Mouse (Mus musculus) neural tube, embryonic 11.5 days (tissue): Measurements from ENCODE around the gene Tm4sf20. TPM values are rescaled to one million over a fixed set of nuclear protein-coding genes. Genes with fewer than 3 reads are reported as not detected.

ENCODE experiments used
- ATAC-seq: fragments of 200-750 bp; cut with Nextera tagmentation; 2 replicates; pipeline ENCODE4 v1.8.0; 2017; ENCODE audit warnings: moderate number of reproducible peaks, mild to moderate bottlenecking, moderate TSS enrichment, moderate library complexity; ENCODE audit not compliant: insufficient read depth, low FRiP score, low TSS enrichment
- DNase-seq: peaks from one replicate; pipeline ENCODE4 v3.0.0-alpha.2; 2015; ENCODE audit warnings: low spot score
- H3K27ac ChIP-seq: fragments of 300-500 bp; sonication (generic); 2 replicates; pipeline ENCODE4 v1.5.1; 2014; ENCODE audit warnings: low read depth, mild to moderate bottlenecking, low read length
- H3K27me3 ChIP-seq: fragments of 300-500 bp; sonication (generic); 2 replicates; pipeline ENCODE4 v1.6.1; 2014; ENCODE audit warnings: mild to moderate bottlenecking, low read length, mixed read lengths; ENCODE audit not compliant: control insufficient read depth, insufficient read depth
- H3K36me3 ChIP-seq: fragments of 300-500 bp; sonication (generic); 2 replicates; pipeline ENCODE4 v1.6.1; 2014; ENCODE audit warnings: mild to moderate bottlenecking, low read length, moderate library complexity, mixed read lengths; ENCODE audit not compliant: control insufficient read depth, insufficient read depth
- H3K4me1 ChIP-seq: fragments of 300-500 bp; sonication (generic); 2 replicates; pipeline ENCODE4 v1.6.1; 2014; ENCODE audit warnings: low read length, mixed read lengths; ENCODE audit not compliant: control insufficient read depth, insufficient read depth
- H3K4me2 ChIP-seq: fragments of 300-500 bp; sonication (generic); 2 replicates; pipeline ENCODE4 v1.6.1; 2014; ENCODE audit warnings: low read depth, mild to moderate bottlenecking, moderate library complexity
- H3K4me3 ChIP-seq: fragments of 300-500 bp; sonication (generic); 2 replicates; pipeline ENCODE4 v1.5.1; 2014; ENCODE audit warnings: low read depth, low read length
- H3K9ac ChIP-seq: fragments of 300-500 bp; sonication (generic); 2 replicates; pipeline ENCODE4 v1.6.1; 2014; ENCODE audit warnings: mild to moderate bottlenecking, low read length
- H3K9me3 ChIP-seq: fragments of 300-500 bp; sonication (generic); 2 replicates; pipeline ENCODE4 v1.6.1; 2016; ENCODE audit warnings: low read length; ENCODE audit not compliant: control insufficient read depth
- WGBS: fragments of 180-500 bp; shearing (Covaris S2); extraction: QIAGEN DNeasy Blood & Tissue Kit; methylation state at CpG from one replicate; pipeline ENCODE4 v1.1.7; 2014; 5-methylcytosine and 5-hydroxymethylcytosine counted together
- polyA plus RNA-seq: library from polyadenylated mRNA; unstranded; fragments of >200 nt; fragmentation: Nextera tagmentation; extraction: Ambion mirVana; gene quantifications from 2 replicates; pipeline ENCODE4 v1.2.1, GENCODE M21; 2014

Tm4sf20 gene
- polyA plus RNA-seq, 1 experiment from 2014 or later, result 0.28 TPM

DNA sequence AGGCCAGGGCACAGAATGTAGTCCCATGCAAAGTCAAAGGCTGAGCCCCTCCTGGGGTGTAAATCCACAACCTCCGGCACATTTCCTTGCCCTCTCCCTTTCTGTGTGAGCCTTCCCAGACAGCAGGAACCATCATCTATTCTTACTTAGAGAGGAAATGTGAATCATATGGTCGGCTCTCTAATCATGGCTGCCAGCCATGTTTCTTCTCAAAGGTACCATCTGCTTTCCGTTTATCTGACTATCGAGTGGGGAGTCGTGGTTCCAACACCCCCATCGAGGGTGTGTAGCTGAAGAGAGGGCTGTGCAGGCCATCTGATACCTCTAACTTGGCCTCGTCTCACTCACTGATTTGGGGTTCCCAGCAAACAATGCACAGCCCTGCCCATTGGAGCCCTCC, 19.8 kb upstream of the Tm4sf20 start:
- WGBS, result 72% methylated on average over 7 of the region's 7 CpGs
- ATAC-seq (no peak), DNase-seq (no peak)
- H3K27me3 ChIP-seq, result no peaks in the 10 kb centered on the region
- no peak overlapping the region for H3K27ac ChIP-seq
- H3K4me3 ChIP-seq, result no peak overlapping the region
- H3K36me3 ChIP-seq, result no peaks in the 10 kb centered on the region
- no peaks in the 10 kb centered on the region for H3K9me3 ChIP-seq
- H3K4me2 ChIP-seq, result no peak overlapping the region
- no peak overlapping the region for H3K9ac ChIP-seq
- H3K4me1 ChIP-seq, result no peaks in the 10 kb centered on the region

DNA sequence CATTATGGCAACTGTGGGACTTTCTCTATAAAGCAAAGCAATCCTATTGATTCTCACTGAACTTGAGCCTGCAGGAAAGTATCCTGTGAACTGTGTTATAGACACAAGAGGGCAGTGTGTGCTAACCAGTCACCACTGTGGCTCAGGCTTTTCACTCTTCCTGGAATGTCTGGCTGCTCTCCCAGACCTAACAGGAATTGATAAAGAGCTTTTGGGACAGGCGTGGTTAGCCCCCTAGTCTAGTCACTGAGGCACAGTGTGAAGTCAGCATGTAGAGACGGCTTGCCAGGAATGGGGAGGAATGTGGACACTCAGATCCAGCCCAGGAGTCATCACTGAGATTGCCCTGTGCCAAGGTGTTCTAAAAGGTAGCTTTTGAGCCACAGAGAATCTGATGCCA, 19.2 kb upstream of the Tm4sf20 start:
- Histone ChIP-seq H3K9ac (no peak overlapping the region), H3K9me3 (no peaks in the 10 kb centered on the region), H3K27ac (no peak overlapping the region), H3K36me3 (no peaks in the 10 kb centered on the region), H3K4me2 (no peak overlapping the region), H3K4me1 (no peaks in the 10 kb centered on the region), H3K27me3 (no peaks in the 10 kb centered on the region), H3K4me3 (no peak overlapping the region)
- WGBS, result 11% methylated on average over 2 of the region's 2 CpGs
- DNase-seq (peak; percentile 38), ATAC-seq (peak; percentile 67)

DNA sequence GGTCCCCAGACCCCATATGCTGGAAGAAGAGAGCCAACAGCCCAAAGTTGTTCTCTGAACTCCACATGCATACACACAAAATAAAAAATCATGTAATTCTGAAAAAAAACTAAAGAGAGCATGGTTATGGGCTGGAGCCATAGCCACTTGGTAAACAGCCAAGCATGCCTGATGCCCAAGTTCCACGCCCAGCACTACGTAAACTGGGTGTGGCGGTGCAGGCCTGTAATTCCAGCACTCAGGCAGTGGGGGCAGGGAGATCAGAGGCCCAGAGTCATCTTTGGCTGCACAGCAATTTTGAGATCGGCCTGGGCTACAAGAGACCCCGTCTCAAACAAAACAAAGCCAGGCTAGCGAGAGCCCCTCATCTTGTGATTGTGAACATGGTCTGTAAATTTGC, 17.3 kb upstream of the Tm4sf20 start:
- Histone ChIP-seq H3K27me3 (no peaks in the 10 kb centered on the region), H3K4me3 (no peak overlapping the region), H3K4me1 (no peaks in the 10 kb centered on the region), H3K27ac (no peak overlapping the region), H3K4me2 (no peak overlapping the region), H3K9ac (no peak overlapping the region), H3K36me3 (no peaks in the 10 kb centered on the region), H3K9me3 (no peaks in the 10 kb centered on the region)
- 75% methylated on average over 6 of the region's 6 CpGs for WGBS
- ATAC-seq (no peak), DNase-seq (no peak)

DNA sequence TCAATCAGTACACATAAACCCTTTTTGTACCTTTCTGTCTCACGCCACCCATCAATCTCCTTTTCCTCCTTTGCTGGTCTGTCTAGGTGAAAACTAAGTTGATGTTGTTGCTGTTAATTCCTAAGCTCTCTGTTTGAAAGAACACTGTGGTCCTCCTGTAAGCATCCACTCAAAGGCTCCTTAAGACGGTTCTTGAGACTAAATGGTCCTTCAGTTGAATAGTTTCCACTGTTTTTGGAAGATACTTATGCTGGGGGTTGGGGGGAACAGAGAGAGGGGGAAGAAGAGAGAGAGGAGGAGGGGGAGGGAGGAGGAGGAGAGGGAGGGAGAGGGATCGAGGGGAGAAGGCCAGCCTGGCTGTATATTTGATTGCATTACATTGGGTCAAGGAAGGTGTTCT, 15.3 kb upstream of the Tm4sf20 start:
- H3K9me3 ChIP-seq, result no peaks in the 10 kb centered on the region
- no peak overlapping the region for H3K4me2 ChIP-seq
- DNase-seq (no peak), ATAC-seq (no peak)
- no peak overlapping the region for H3K27ac ChIP-seq
- no peaks in the 10 kb centered on the region for H3K36me3 ChIP-seq
- 79% methylated on average over 3 of the region's 3 CpGs for WGBS
- H3K4me1 ChIP-seq, result no peaks in the 10 kb centered on the region
- H3K4me3 ChIP-seq, result no peak overlapping the region
- H3K9ac ChIP-seq, result no peak overlapping the region
- H3K27me3 ChIP-seq, result no peaks in the 10 kb centered on the region

DNA sequence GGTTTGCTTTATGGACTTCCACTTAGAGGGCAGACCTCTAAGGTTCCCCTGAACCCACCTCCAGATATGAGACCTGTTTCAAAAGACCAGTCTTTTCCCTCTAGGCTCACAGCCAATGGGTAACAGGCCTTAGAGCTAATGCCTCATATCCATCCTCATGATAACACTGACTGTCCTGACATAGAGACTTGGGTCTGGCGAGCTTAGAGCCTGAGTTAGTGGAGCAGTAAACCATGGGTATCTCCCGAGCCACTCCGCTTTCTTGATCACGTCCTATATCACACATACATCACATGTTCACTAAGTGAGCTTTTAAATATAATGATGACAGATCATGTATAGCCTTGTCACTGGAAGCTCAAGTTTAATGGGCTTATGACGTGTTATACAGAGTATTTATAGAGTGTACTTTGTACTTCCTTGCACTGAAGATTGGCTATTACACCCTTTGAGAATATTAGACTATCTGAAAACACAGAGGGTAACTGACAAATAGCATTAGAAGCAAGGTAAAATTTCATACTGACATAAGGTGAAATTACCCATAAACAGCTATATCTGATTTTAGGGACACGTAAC, 11.2 kb upstream of the Tm4sf20 start:
- DNase-seq, result no peak
- H3K9ac ChIP-seq, result no peak overlapping the region
- 90% methylated on average over 6 of the region's 6 CpGs for WGBS
- H3K36me3 ChIP-seq, result no peaks in the 10 kb centered on the region
- no peak overlapping the region for H3K4me2 ChIP-seq
- no peak for ATAC-seq
- no peaks in the 10 kb centered on the region for H3K4me1 ChIP-seq
- H3K27ac ChIP-seq, result no peak overlapping the region
- H3K4me3 ChIP-seq, result no peak overlapping the region
- no peaks in the 10 kb centered on the region for H3K27me3 ChIP-seq
- H3K9me3 ChIP-seq, result no peaks in the 10 kb centered on the region

DNA sequence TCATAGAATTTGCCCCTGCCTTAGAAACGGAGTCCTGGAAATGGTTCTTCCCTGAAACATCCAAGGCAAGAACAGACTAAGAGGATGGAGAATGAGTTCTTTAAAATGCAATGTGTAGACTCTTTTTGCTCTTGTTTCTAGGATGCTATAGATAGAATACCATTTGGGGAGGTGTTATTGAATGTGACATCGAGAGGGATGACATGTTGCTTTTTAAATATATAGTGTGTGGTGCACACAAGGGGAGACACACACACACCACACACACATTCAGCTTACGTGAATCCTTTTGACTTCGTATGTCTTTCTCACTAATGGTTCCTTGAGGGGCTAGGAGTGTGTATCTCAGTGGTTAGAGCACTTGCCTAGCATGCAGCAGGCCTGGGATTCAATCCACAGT, 7.0 kb upstream of the Tm4sf20 start:
- WGBS, result 88% methylated on average over 4 of the region's 4 CpGs
- Histone ChIP-seq H3K9me3 (no peaks in the 10 kb centered on the region), H3K27ac (no peak overlapping the region), H3K4me1 (no peaks in the 10 kb centered on the region), H3K36me3 (no peaks in the 10 kb centered on the region), H3K9ac (no peak overlapping the region), H3K27me3 (no peaks in the 10 kb centered on the region), H3K4me3 (no peak overlapping the region), H3K4me2 (no peak overlapping the region)
- no peak for DNase-seq
- no peak for ATAC-seq

DNA sequence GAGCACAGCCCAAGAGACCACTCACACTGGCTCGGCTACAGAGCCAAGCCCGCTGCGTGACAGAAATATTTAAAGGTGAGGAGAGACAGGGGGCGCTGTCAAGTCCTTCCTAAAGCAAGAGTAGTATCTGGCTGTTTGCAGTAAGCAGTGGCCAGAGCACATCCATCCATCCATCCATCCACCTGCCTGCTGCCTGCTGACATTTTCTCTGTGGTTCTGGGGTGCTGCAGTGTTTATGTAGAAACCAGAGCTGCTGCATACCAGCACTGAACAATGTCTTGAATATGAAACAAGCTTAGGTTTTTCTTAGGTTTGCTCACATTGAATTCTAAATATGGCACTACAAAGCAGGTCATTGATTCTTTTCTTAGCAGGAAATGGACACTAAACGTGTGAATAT, 4.9 kb upstream of the Tm4sf20 start:
- Histone ChIP-seq H3K9me3 (no peaks in the 10 kb centered on the region), H3K9ac (no peak overlapping the region), H3K4me1 (no peaks in the 10 kb centered on the region), H3K36me3 (no peaks in the 10 kb centered on the region), H3K27ac (no peak overlapping the region), H3K4me2 (no peak overlapping the region), H3K4me3 (no peak overlapping the region), H3K27me3 (no peaks in the 10 kb centered on the region)
- ATAC-seq (no peak), DNase-seq (no peak)
- 61% methylated on average over 5 of the region's 5 CpGs for WGBS

DNA sequence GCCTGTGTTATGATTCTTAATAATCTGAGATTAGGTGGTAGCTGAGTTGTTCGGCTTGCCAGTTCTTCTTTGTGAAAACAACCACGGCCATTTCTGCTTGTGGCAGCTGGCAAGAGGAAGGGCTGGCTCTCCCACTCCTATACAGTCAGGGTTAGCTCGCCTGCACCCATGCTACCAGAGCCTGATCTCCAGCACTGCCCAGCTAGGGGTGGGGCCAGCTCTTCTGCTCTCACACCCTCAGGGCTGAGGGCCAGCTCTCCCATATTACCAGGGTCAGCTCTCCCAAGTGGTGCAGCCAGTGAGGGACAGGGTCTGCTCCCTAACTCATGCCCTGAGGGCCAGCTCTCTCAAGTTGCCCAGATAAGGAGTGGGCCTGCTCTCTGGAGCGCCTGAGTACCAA, 4.2 kb upstream of the Tm4sf20 start:
- ATAC-seq (no peak), DNase-seq (no peak)
- H3K9ac ChIP-seq, result no peak overlapping the region
- no peaks in the 10 kb centered on the region for H3K4me1 ChIP-seq
- H3K4me3 ChIP-seq, result no peak overlapping the region
- no peaks in the 10 kb centered on the region for H3K9me3 ChIP-seq
- no peak overlapping the region for H3K27ac ChIP-seq
- no peaks in the 10 kb centered on the region for H3K36me3 ChIP-seq
- WGBS, result 86% methylated on average over 4 of the region's 4 CpGs
- no peak overlapping the region for H3K4me2 ChIP-seq
- H3K27me3 ChIP-seq, result no peaks in the 10 kb centered on the region

DNA sequence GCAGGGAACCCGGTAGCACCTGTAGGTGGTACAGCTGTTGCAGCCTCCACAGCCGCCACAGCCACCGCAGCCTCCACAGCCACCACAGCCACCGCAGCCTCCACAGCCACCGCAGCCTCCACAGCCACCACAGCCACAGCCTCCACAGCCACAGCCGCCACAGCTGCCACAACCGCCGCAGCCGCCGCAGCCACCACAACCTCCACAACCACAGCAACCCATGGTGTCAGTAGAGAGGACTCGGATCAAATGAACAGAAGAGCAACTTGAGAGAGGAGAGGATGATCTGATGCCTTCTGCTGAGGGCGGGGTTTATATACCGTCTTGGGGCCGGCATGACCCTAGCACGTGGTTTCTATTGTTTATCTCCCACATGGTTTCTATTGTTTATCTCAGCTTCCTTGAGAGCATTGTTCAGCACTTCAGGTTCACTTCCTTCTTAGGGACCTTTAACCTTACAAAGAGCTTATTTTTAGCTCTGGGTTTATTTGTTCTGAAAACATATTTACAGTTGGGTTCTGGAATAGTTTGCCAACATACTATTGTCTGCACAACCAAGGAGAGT, 2.8 kb upstream of the Tm4sf20 start, which contains the start of gene Gm47791:
Gene Gm47791, minus strand, starts transcription at position 222 of the 565 bp plus-strand sequence.
- 91% methylated on average over 15 of the region's 15 CpGs for WGBS
- no peak within 1 kb of the TSS for H3K4me3 ChIP-seq
- no peak within 1 kb of the TSS for H3K4me2 ChIP-seq
- no peaks in the 10 kb centered on the region for H3K4me1 ChIP-seq
- no peaks in the 10 kb centered on the region for H3K9me3 ChIP-seq
- H3K9ac ChIP-seq, result no peak within 1 kb of the TSS
- no peak within 1 kb of the TSS for H3K27ac ChIP-seq
- no peaks in the 10 kb centered on the region for H3K36me3 ChIP-seq
- no peaks in the 10 kb centered on the region for H3K27me3 ChIP-seq
- no peak for ATAC-seq
- DNase-seq, result no peak
